Mouse (Mus musculus): Measurements from ENCODE around the gene Pabpn1l.

DNA sequence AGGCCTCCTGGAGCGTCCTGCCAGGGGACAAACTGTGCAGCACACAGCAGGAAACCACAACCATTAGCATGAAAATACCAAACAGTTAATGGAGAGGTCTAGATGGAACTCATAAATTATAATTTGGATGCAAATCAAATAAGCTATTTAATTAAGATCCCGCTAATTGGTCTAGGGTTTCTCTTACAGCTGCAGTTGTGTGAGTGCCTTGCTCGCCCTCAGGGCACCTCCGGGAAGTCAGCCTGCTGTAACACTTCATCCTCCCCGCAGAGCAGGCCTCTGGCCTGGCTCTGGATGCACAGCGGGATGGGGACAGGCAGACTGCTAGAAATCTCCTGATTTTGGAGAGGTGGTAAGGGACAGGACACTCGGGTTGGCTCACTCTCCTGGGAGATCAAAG lies 36.4 kb downstream of the Pabpn1l start:
- no peak for TF ChIP-seq ZNF384 (IDR thresholded peaks at IDR 0.05; ENCODE audit: low read depth, low read length)
- no peak for TF ChIP-seq CHD2 (IDR thresholded peaks at IDR 0.05; ENCODE audit: low read depth, low read length)
- no peak for TF ChIP-seq MAFK (IDR thresholded peaks at IDR 0.05; ENCODE audit: insufficient read depth, low read depth, low read length)

Measured in ES-E14 (cell line).